Mouse (Mus musculus): ENCODE results near the gene Btf3l4. TPM values are rescaled to one million over a fixed set of nuclear protein-coding genes. Genes with fewer than 3 reads are reported as not detected.
A peak's percentile ranks its signal among the peaks of the same experiment; 100 is the strongest.

The Btf3l4 gene
- 35.2 and 39.4 TPM in 2 replicates for polyA plus RNA-seq (2015; fragmentation: Nextera tagmentation; extraction: Ambion mirVana)

- ATAC-seq (ENCODE audit: insufficient read depth): peak; percentile 93
- peak within 1 kb of the TSS; percentile 98 for H3K4me2 ChIP-seq
- H3K9me3 ChIP-seq (replicated peaks): no peaks in the 10 kb centered on the region
- peak within 1 kb of the TSS; percentile 92 for H3K27ac ChIP-seq (replicated peaks)
- WGBS (ENCODE audit: insufficient replicate concordance): 1% methylated on average over 67 of the region's 73 CpGs
- peak within 1 kb of the TSS; percentile 86 for H3K9ac ChIP-seq
- H3K27me3 ChIP-seq: no peaks in the 10 kb centered on the region
- H3K4me1 ChIP-seq (replicated peaks): peaks cover 32% of the 10 kb centered on the region
- H3K4me3 ChIP-seq (replicated peaks): peak within 1 kb of the TSS; percentile 85
- H3K36me3 ChIP-seq (replicated peaks): peaks cover 20% of the 10 kb centered on the region
Measured at GRCm38 (mm10) chr4:108832916-108833827, at the start of gene Btf3l4. Gene Btf3l4 (minus strand): TSS chr4:108833614.

- Histone ChIP-seq H3K9ac (no peak within 1 kb of the TSS; the same call in 1 of the 2 replicates), H3K27ac (replicated peaks) (no peak within 1 kb of the TSS), H3K4me2 (peak within 1 kb of the TSS; percentile 85), H3K9me3 (replicated peaks) (no peaks in the 10 kb centered on the region), H3K4me1 (replicated peaks) (peaks cover 14% of the 10 kb centered on the region), H3K27me3 (peaks cover 36% of the 10 kb centered on the region), H3K36me3 (replicated peaks) (no peaks in the 10 kb centered on the region), H3K4me3 (replicated peaks) (peak within 1 kb of the TSS; percentile 52)
- under 1% methylated on average over 46 of the region's 46 CpGs for WGBS (ENCODE audit: insufficient replicate concordance)
- peak; percentile 91 for ATAC-seq (ENCODE audit: insufficient read depth)
Measured at GRCm38 (mm10) chr4:108878963-108879822, 45.8 kb upstream of the Btf3l4 start, which contains the start of gene Rab3b. Gene Rab3b (plus strand): TSS chr4:108879063.

- Histone ChIP-seq H3K27ac (replicated peaks) (no peak overlapping the region), H3K4me3 (replicated peaks) (no peak overlapping the region), H3K36me3 (replicated peaks) (no peaks in the 10 kb centered on the region), H3K4me1 (replicated peaks) (peaks cover 14% of the 10 kb centered on the region), H3K27me3 (peaks cover 37% of the 10 kb centered on the region), H3K4me2 (no peak overlapping the region), H3K9ac (no peak overlapping the region), H3K9me3 (replicated peaks) (no peaks in the 10 kb centered on the region)
- 60% methylated on average over 6 of the region's 6 CpGs for WGBS (ENCODE audit: insufficient replicate concordance)
- no peak for ATAC-seq (ENCODE audit: insufficient read depth)
Measured at GRCm38 (mm10) chr4:108877901-108878300, 44.5 kb upstream of the Btf3l4 start.

GRCm38 (mm10) chr4:108873746-108874145 lies 40.3 kb upstream of the Btf3l4 start:
- no peak overlapping the region for H3K9ac ChIP-seq
- no peak for ATAC-seq (ENCODE audit: insufficient read depth)
- H3K4me2 ChIP-seq: no peak overlapping the region
- H3K4me3 ChIP-seq (replicated peaks): no peak overlapping the region
- H3K27ac ChIP-seq (replicated peaks): no peak overlapping the region
- peaks cover 18% of the 10 kb centered on the region for H3K27me3 ChIP-seq
- peaks cover 4% of the 10 kb centered on the region for H3K4me1 ChIP-seq (replicated peaks)
- H3K9me3 ChIP-seq (replicated peaks): no peaks in the 10 kb centered on the region
- no peaks in the 10 kb centered on the region for H3K36me3 ChIP-seq (replicated peaks)
- 75% methylated on average over 5 of the region's 5 CpGs for WGBS (ENCODE audit: insufficient replicate concordance)

- no peak overlapping the region for H3K27ac ChIP-seq (replicated peaks)
- no peak for ATAC-seq (ENCODE audit: insufficient read depth)
- H3K27me3 ChIP-seq: peaks cover 6% of the 10 kb centered on the region; the same call in 1 of the 2 replicates
- peaks cover 14% of the 10 kb centered on the region for H3K4me1 ChIP-seq (replicated peaks)
- H3K9ac ChIP-seq: no peak overlapping the region
- H3K4me3 ChIP-seq (replicated peaks): no peak overlapping the region
- no peaks in the 10 kb centered on the region for H3K36me3 ChIP-seq (replicated peaks)
- no peak overlapping the region for H3K4me2 ChIP-seq
- H3K9me3 ChIP-seq (replicated peaks): no peaks in the 10 kb centered on the region
- WGBS (ENCODE audit: insufficient replicate concordance): 30% methylated on average over 10 of the region's 10 CpGs
Measured at GRCm38 (mm10) chr4:108869730-108870374, 36.4 kb upstream of the Btf3l4 start.

- H3K27me3 ChIP-seq: no peaks in the 10 kb centered on the region
- peak overlapping the region; percentile 15; the same call in 1 of the 2 replicates for H3K4me3 ChIP-seq (replicated peaks)
- WGBS (ENCODE audit: insufficient replicate concordance): 22% methylated on average over 7 of the region's 7 CpGs
- peaks cover 14% of the 10 kb centered on the region for H3K4me1 ChIP-seq (replicated peaks)
- H3K36me3 ChIP-seq (replicated peaks): 0 out of 2 replicates have a peak, but pooled peaks cover 2% of the 10 kb centered on the region
- H3K27ac ChIP-seq (replicated peaks): peak overlapping the region; percentile 53; the same call in 1 of the 2 replicates
- H3K9me3 ChIP-seq (replicated peaks): no peaks in the 10 kb centered on the region
- ATAC-seq (ENCODE audit: insufficient read depth): peak; percentile 86
- no peak overlapping the region; the same call in 1 of the 2 replicates for H3K9ac ChIP-seq
- peak overlapping the region; percentile 58 for H3K4me2 ChIP-seq
Measured at GRCm38 (mm10) chr4:108866806-108867205, 33.4 kb upstream of the Btf3l4 start.

- Histone ChIP-seq H3K9me3 (replicated peaks) (no peaks in the 10 kb centered on the region), H3K4me3 (replicated peaks) (peak within 1 kb of the TSS; percentile 96), H3K4me1 (replicated peaks) (peaks cover 25% of the 10 kb centered on the region), H3K4me2 (peak within 1 kb of the TSS; percentile 94), H3K9ac (peak within 1 kb of the TSS; percentile 78), H3K27ac (replicated peaks) (peak within 1 kb of the TSS; percentile 82), H3K27me3 (no peaks in the 10 kb centered on the region), H3K36me3 (replicated peaks) (no peaks in the 10 kb centered on the region)
- peak; percentile 48 for ATAC-seq (ENCODE audit: insufficient read depth)
- WGBS (ENCODE audit: insufficient replicate concordance): 3% methylated on average over 20 of the region's 20 CpGs
Measured at GRCm38 (mm10) chr4:108848505-108848848, 15.1 kb upstream of the Btf3l4 start, which contains the start of gene A730015C16Rik. Gene A730015C16Rik (minus strand): TSS chr4:108848619.

- Histone ChIP-seq H3K27me3 (no peaks in the 10 kb centered on the region), H3K4me2 (peak within 1 kb of the TSS; percentile 94), H3K9me3 (replicated peaks) (no peaks in the 10 kb centered on the region), H3K4me1 (replicated peaks) (peaks cover 30% of the 10 kb centered on the region), H3K27ac (replicated peaks) (peak within 1 kb of the TSS; percentile 82), H3K4me3 (replicated peaks) (peak within 1 kb of the TSS; percentile 96), H3K9ac (peak within 1 kb of the TSS; percentile 78), H3K36me3 (replicated peaks) (no peaks in the 10 kb centered on the region)
- under 1% methylated on average over 77 of the region's 77 CpGs for WGBS (ENCODE audit: insufficient replicate concordance)
- ATAC-seq (ENCODE audit: insufficient read depth): peak; percentile 81
Measured at GRCm38 (mm10) chr4:108847715-108848504, 14.5 kb upstream of the Btf3l4 start, which contains the start of gene Kti12. Gene Kti12 (plus strand): TSS chr4:108847785.

GRCm38 (mm10) chr4:108845824-108846569 lies 12.6 kb upstream of the Btf3l4 start:
- Histone ChIP-seq H3K4me1 (replicated peaks) (peaks cover 35% of the 10 kb centered on the region), H3K27ac (replicated peaks) (no peak overlapping the region), H3K9ac (no peak overlapping the region), H3K36me3 (replicated peaks) (no peaks in the 10 kb centered on the region), H3K27me3 (no peaks in the 10 kb centered on the region), H3K4me2 (no peak overlapping the region), H3K9me3 (replicated peaks) (no peaks in the 10 kb centered on the region), H3K4me3 (replicated peaks) (no peak overlapping the region)
- WGBS (ENCODE audit: insufficient replicate concordance): 69% methylated on average over 5 of the region's 5 CpGs
- ATAC-seq (ENCODE audit: insufficient read depth): no peak

Measured in liver, embryonic 15.5 days (tissue).